Mouse (Mus musculus) layer of hippocampus, adult 18-20 months (tissue): ENCODE data around the gene F11r. TPM values are rescaled to one million over a fixed set of nuclear protein-coding genes. Genes with fewer than 3 reads are reported as not detected.

Source experiments
- total RNA-seq, 2 experiments: library from RNA; stranded (reverse); gene quantifications; 2 replicates each; pipeline ENCODE4 v1.2.3; 2021

Gene F11r
- total RNA-seq, 2 experiments from 2014 or later, result 4.4 to 5.6 TPM

Other genes starting within 250 kb of the F11r start
- gene Pcp4l1, start 241.3 kb upstream of the F11r start, total RNA-seq, result 10 to 100 TPM; 47.5 to 47.7 TPM
- under 1 TPM in 1 of 2 experiments, not detected in 1; 0.17 TPM for gene Nr1i3, start 223.6 kb upstream of the F11r start, total RNA-seq
- 10 to 100 TPM; 71.6 to 77.6 TPM for gene Tomm40l, start 215.0 kb upstream of the F11r start, total RNA-seq
- gene Apoa2, start 212.5 kb upstream of the F11r start, total RNA-seq, result 1 to 10 TPM; 2.2 to 3.1 TPM
- gene Fcer1g, start 203.2 kb upstream of the F11r start, total RNA-seq, result 10 to 100 TPM; 16.3 to 20.8 TPM
- gene Adamts4, start 187.1 kb upstream of the F11r start, total RNA-seq, result 10 to 100 TPM; 10.9 to 11.9 TPM
- 100 to 1,000 TPM; 270 to 277 TPM for gene Ndufs2, start 186.1 kb upstream of the F11r start, total RNA-seq
- gene B4galt3, start 167.2 kb upstream of the F11r start, total RNA-seq, result 10 to 100 TPM; 71.0 to 71.4 TPM
- gene Ppox, start 156.3 kb upstream of the F11r start, total RNA-seq, result 10 to 100 TPM; 23.2 to 25.3 TPM
- gene Usp21, start 149.5 kb upstream of the F11r start, total RNA-seq, result 10 to 100 TPM; 60.9 to 61.3 TPM
- 100 to 1,000 TPM in 1 of 2 experiments, 10 to 100 TPM in 1; 99.7 to 108 TPM for gene Ufc1, start 142.5 kb upstream of the F11r start, total RNA-seq
- 10 to 100 TPM; 40.1 to 40.5 TPM for gene Dedd, start 108.4 kb upstream of the F11r start, total RNA-seq
- gene Nit1, start 91.9 kb upstream of the F11r start, total RNA-seq, result 10 to 100 TPM; 40.9 to 41.5 TPM
- 100 to 1,000 TPM; 177 to 190 TPM for gene Pfdn2, start 91.9 kb upstream of the F11r start, total RNA-seq
- 1 to 10 TPM; 6.0 to 6.1 TPM for gene Klhdc9, start 76.7 kb upstream of the F11r start, total RNA-seq
- 1 to 10 TPM; 6.3 to 6.7 TPM for gene Nectin4, start 67.4 kb upstream of the F11r start, total RNA-seq
- 1 to 10 TPM; 1.9 TPM for gene Arhgap30, start 48.6 kb upstream of the F11r start, total RNA-seq
- gene Usf1, start 26.2 kb upstream of the F11r start, total RNA-seq, result 100 to 1,000 TPM; 133 to 142 TPM
- gene Tstd1, start 18.7 kb upstream of the F11r start, total RNA-seq, result 1 to 10 TPM; 3.9 to 7.1 TPM
- gene Alyref2, start 65.9 kb downstream of the F11r start, total RNA-seq, result 1 to 10 TPM; 6.9 to 7.3 TPM
- gene Itln1, start 97.8 kb downstream of the F11r start, total RNA-seq, result not detected
- gene Cd244a, start 121.7 kb downstream of the F11r start, total RNA-seq, result not detected
- under 1 TPM; 0.15 to 0.20 TPM for gene Ly9, start 169.9 kb downstream of the F11r start, total RNA-seq
- not detected for gene Slamf7, start 215.5 kb downstream of the F11r start, total RNA-seq
- under 1 TPM; 0.38 to 0.62 TPM for gene Cd48, start 244.5 kb downstream of the F11r start, total RNA-seq